Mouse (Mus musculus) testis, postnatal 10 days (tissue): ENCODE data around the gene Fam71e2.
A peak's percentile ranks its signal among the peaks of the same experiment; 100 is the strongest.
"Not testable (repeated sequence)": the region's sequence is repeated elsewhere in the genome, so short reads cannot be mapped to it uniquely, and the experiment has no call there.

Source experiments
- DNase-seq: peaks from one replicate; pipeline ENCODE4 v3.0.0; 2021; ENCODE audit warnings: low spot score

Gene Fam71e2

DNA sequence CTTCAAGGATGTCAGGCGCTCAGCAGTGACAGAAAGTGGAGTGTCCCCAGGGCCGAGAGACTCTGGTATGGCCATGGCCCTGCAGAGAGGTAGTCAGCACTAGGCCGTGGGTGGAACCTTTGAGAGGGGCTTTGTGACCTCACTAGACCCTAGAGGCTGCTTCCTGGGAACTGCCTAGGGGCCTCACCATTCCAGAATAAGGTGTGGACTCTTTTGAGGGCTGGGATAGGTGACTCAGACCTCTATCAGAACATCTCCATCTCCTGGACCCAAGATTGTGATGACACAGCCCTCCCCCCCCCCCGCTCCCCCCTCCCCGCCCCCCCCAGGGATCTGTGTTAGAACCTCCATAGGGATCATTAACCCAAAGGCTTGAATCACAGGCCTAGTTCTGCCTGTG is at the start of gene Fam71e2:
TSS of gene Fam71e2 (minus strand) at position 101 of the 400 bp plus-strand sequence.
- no peak for DNase-seq

DNA sequence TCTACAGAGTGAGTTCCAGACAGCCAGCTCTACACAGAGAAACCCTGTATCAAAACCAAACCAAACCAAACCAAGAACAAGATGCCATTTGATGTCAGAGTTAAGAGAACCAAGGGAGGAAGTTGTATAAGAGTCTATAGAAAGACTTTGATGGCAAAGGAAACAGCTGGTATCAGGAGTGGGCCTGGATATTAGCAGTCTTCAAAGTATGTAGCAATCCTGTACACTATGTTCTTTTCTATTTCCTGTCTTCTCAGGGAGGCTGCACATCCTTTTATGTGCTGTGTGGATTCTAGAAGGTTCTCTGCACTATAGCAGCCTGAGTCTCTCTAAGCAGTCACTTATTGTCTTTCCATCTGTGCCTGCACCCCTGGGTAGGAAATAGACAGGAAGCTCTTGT is 45.5 kb upstream of the Fam71e2 start:
- DNase-seq = no peak

DNA sequence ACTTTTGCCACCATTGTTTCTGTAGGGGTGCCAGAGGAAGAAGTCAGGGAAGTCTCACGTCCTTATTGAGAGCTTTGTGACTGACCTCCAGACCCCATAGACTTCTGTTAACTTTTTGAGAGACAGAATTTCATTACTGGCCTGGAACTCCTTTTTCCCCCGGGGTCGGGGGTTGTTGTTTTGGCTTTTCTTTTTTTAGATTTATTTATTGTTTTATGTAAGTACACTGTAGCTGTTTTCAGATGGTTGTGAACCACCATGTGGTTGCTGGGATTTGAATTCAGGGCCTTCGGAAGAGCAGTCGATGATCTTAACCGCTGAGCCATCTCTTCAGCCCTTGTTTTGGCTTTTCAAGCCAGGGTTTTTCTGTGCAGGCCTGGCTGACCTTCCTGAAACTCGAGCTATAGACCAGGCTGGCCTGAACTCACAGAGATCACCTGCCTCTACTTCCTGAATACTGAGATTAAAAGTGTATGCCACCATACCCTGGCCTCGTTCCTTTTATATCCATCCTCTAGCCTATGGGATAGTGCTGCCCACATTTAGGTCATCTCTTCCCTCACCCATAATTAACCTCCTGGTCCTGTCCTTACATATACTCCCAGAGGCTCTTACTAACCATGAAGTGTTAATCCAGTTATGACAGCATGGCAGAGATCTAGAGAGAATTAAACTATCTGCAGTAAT is 42.1 kb upstream of the Fam71e2 start:
- no peak for DNase-seq

DNA sequence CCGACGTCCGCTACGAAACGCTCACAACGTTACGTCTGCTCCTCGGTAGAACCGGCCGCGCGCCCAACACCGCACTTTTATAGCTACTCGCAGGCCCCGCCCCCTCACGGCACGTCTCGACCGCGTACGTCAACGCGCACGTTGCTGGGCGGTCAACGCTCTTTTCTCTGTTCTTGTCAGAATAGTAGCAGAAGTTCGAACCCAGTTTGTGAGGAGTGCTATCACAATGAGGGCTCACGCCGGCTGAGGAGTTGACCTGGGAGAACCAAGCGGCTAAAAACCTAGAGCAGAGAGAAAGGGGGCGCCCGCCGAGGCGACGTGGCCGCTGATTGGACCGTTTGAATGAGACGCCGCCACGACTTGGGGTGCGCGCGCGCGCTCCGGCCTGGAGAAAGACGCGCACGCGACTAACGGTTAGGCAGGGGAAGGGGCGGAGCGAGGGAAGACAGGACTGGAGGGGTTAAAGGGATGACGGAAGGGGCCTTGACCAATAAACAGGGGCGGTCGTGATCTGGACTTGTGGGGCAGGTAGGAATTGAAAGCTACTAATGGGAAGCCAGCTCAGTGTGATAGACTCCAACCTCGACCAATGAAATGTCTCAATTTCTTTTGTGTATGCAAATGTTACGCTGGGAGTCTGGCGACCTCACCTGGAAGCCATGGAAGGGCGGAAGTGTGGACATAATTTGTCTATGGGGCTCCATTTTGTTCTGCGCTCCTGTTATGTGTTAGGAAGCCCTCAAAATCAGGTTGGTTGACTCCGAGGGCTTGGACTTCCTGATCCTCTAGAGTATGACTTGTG is 41.4 kb upstream of the Fam71e2 start, which contains the start of gene Ube2s:
TSS of gene Ube2s (minus strand) at position 288 of the 802 bp plus-strand sequence.
- DNase-seq = peak; percentile 100

DNA sequence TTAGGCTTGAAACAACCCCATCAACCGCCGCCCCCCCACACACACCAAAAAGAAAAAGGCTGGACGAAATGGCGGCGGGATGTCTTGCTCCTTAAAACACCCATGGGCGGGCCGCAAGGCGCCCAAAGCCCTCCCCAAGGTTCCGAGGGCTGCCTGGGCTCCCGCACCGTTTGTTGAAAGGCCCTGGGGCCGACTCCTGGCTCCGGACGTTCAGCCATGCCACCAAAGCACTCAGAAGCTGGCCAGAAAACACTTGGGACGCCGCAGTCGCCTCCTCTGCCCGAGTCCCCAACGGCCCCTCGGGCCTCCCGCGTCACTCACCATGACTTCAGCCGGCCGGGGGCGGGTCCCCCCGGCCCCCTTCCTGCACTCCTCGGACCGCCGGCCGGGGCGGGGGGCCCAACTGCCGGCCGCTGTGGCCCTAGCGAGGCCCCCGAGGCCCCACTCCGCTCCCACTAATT is 40.8 kb upstream of the Fam71e2 start:
- peak; percentile 63 for DNase-seq

DNA sequence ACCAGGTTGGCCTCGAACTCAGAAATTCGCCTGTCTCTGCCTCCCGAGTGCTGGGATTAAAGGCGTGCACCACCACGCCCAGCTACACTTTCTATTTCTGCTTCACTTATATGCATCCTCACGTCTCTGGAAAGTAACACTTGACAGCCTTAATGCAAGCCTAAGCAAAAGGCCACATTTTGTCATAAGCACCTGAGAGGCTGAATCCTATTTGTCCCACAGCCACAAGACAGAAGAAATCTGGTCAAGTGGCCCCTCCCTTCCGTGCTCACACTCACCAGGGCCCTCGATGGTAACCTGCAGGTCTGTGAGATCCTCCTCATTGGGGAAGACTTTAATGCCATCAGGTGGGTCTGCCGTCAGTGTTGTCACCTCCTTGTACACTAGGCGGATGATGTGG is 40.0 kb upstream of the Fam71e2 start:
- not testable (repeated sequence) for DNase-seq

DNA sequence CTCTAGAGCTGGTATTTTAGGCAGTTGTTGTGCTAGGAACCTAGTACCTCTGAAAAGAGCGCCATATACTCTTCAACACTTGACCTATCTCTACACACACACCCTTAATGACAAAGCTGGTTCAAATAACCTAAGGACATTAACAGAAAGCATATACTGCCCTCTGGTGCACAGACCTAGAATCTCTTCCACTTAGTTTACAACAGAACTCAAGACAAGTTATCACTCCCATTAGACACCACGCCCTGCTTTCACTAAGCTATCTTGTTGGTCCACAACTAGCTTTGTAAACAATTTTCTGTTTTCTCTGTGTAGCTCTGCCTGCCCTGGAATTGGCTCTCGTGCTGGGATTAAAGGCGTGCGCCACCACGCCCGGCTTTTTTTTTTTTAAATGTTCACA is 35.6 kb upstream of the Fam71e2 start:
- no peak for DNase-seq

DNA sequence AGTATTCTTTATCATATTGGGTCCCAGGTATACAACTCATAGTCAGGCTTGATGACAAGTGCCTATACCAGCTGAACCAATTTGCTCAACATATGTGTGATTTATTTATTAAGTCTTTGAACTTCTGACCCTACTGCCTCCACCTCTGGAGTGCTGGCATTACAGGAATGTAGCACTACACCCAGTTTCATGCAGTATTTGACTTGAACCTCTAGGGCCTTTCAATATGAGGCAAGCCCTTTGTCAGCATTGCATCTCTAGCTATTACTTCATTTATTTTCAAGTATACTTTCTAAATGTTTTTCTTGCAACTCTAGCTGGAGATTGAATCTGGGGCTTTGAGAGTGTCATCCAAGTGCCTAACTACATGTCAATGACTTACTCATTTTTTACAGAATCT is 31.1 kb upstream of the Fam71e2 start:
- DNase-seq = no peak

DNA sequence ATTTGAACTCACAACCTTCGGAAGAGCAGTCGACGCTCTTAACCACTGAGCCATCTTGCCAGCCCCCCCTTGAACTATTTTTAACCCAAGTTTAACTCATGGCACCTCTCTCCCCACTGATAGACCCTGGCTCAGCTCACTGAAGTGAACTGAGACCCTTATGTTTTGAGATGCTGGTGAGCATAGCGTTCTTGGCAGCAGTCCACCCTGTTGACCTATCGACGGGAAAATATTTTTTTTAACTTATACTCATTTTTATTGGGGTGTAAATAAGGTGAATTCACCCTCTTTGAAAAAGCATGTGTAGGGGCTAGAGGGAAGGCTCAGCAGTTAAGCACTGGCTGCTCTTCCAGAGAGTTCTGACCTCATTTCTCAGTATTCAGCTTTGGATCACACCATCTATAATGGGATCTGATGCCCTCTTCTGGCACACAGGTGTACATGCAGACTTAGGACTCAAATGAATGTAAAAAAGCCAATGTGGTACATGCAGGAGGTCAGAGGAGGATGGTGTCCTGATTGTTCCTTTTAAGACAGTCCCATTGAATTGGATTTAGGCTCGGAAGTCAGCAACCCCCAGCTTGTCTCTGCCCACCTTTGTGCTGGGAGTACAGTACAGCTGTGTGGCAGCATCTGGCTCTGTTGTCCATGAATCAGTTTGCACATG is 24.8 kb upstream of the Fam71e2 start:
- peak; percentile 52 for DNase-seq

DNA sequence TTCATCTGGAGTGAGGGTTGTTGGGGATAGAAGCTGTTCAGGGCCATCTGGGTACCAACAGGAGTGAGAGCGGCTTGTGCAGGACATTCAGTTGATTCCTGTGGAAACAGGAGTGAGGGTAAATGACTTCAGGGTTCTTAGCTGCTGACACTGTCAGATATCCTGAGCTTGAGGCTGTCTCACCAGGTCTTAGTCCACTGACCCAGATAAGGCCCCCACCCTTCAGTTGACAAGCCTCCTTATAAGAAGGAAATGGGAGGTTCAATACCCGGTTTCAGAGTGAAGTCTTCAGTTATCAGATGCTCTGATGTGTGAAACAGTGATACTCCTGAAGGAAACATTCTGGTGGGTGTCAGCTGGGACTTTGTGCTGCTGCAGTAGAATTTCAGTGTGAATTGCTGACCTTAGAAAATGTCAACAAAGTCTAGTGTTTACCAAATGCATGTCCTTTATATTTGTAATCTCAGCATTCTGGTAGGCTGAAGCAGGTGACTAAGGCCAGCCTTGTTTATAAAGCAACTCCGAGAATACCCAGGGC is 23.6 kb upstream of the Fam71e2 start:
- no peak for DNase-seq

DNA sequence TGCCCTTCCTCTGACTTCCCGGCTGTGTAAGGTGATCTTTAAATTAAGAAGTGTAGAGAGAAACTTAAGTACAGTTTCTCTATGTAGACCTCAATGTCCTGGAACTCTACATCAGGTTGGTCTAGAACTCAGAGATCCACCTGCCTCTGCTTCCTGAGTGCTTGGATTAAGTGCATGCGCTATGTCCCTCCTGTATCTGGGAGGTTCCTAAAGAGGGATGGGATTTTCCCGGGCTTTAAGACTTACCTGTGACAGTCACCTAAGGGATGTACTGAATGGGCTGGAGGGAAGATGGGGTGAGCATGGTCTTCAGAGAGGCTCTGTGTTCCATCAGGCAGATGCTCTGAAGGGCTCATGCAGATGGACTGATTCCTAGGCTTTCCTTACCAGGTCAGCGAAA is 22.6 kb upstream of the Fam71e2 start:
- no peak for DNase-seq

DNA sequence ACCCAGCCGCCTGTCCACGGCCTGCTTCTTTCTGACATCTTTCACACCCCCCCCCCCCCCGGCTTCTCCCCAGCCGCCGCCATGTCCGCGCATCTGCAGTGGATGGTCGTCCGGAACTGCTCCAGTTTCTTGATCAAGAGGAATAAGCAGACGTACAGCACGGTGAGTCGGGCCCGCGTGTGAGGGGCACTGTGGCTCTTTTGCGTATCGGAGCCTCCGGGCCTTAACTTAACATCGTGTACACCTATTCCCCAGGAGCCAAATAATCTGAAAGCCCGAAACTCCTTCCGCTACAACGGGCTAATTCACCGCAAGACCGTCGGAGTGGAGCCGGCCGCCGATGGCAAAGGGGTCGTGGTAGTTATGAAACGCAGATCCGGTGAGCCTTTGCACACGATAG is 22.1 kb upstream of the Fam71e2 start:
- DNase-seq = not testable (repeated sequence)

DNA sequence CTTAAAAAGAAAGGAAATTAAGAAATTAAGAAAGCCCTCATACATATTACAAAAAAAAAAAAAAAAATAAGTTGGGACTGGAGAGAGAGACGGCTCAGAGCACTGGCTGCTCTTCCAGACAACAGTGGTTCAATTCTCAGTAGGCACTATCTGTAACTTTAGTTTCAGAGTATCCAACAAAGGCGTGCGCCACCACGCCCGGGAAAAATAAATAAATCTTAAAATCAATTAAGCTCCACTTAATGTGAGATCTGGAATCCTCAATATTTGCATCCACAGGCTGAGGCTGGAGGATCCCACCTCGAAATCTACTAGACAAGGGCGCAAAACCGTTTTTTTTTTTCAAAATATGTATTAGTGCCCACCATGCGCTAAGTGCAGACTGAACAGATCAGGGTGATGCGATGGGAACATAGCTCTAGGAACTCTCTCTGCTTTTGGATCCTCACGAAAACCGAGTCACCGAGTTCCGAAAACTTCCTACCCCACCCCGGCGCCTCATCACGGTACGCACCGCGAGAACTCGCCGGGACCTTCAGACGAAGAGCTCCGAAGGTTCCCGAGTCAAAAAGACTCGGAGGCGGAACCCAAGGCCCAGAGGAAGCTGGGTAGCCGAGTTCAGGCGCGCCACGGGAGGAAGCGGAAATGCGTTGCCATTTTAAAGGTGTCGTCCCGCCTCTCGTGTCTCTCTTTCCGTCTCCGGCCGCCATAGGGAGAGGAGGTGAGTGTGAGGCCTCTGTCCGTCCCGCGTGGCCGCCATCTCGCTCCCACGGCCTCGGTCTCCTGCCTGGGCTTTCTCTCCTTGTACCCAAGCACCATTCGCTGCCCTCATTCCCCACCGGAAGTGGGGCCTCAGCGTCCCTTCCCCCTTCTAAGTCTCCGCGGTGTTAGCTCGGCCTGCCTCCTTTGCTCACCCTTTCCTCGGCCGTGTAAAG is 21.4 kb upstream of the Fam71e2 start, which contains the start of gene Rpl28:
TSS of gene Rpl28 (plus strand) at position 597 of the 935 bp plus-strand sequence.
- DNase-seq = peak; percentile 94

DNA sequence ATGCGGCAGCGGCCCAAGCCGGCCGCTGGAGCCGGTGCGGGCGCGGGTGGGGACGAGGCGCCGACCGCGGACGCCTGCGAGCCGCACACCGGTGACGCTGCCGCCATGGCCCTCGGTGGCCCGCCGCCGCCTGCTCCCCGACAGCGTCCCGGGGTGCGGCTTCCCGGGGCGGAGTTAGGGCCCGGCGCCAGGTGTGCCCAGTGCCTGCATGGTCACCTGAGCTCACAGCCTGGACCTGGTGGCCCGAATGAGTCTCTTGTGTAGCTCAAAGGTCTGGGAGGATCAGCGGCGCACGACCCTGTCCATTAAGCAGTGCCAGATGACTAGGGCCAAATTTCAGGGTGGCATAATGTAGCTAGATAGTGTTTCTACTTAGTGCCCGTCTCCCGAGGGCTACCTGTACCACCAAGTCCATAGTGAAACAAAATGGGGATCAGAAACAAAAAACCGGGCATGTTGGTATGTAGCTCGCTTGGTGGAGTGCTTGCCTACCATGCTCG is 18.4 kb upstream of the Fam71e2 start, which contains the start of gene Tmem238:
TSS of gene Tmem238 (minus strand) at position 221 of the 500 bp plus-strand sequence.
- no peak for DNase-seq

DNA sequence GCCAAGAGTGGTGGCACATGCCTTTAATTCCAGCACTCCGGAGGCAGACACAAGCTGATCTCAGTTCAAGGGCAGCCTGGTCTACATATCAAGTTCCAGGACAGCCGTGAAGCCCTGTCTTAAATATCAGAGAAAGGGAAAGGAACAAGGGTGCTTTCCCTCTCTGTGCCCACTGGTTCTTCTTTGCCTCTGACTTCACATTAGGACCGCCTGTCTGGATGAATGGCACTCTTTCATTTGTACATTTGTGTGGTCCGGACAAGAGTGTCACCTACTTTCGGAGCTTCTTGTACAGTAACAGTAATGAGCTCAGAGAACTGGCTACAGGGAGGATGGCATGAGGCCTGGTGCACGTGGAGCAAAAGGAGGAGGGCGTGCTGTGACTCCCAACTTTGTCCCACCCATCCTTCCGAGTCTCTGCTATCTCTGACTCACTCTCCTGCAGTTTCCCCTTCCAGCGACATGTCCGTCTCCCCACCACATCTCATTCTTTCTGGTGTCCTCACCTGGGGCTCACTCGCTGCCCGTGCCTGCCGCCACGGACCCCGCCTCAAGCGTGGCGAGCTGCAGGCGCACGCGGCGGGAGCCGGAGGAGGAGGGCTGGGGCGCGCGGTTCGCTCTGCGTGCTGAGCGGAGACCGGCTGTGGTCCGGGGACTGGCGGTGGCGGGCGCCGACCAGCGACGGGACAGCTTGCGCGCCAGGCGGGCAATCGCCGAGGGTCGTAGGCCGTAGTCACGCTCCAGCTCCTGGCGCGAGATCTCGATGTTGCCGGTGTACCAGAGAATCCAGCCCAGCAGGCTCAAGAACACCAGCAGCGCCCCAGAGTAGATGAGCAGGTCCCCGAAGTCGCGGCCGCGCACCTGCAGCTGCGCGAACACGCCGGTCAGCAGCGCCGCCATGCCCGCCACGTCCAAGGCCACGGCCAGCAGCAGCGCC is 17.7 kb upstream of the Fam71e2 start:
- DNase-seq = peak; percentile 81

DNA sequence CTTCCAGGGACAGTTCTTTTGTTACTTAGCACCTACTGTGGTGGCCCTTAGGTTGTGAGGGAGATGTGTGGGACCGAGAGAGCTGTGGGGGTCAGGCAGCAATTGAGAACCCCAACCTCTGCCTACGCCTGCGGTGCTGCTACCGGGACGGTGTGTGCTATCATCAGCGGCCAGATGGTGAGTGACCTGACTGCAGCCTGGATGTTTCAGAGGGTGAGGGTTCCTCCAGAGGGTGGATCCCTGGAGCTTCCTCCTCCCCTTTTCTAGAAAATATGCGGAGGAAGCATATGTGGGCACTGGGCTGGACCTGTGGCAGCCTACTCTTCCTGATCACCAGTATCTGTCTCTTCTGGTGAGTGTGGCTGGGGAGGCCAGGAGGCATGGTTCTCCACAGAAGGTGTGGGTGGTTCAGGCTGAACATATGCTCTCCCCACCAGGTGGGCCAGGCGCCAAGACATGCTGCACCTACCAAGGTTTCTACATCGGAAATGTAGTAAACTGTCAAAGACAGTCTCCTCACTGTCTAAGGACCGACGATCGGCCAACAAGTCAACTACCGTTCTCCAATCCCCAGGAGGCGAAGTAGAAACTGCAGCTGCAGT is 12.7 kb upstream of the Fam71e2 start:
- DNase-seq = peak; percentile 53

DNA sequence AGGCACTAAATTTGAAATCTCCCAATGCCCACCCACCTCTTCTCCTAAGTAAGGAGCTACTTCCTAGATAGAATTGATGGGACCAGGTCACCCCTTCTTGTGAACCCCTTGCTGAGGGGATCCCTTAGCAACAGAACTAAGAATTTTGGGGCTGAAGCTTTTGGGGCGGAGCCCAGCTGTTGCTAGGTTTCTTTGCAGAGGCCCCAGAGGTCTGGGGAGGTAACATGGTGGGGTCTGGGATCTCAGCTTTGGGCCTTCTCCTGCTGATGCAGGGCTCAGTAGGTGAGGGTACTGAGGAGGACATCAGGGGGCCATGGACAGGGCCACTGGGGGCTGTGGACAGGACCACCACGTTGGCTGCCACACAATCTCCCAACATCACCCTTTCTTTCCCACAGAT is 11.7 kb upstream of the Fam71e2 start, which contains the start of the genes Il11 and Tmem190:
TSS of gene Il11 (minus strand) at position 101 of the 400 bp plus-strand sequence.
TSS of gene Tmem190 (plus strand) at position 179 of the 400 bp plus-strand sequence.
- DNase-seq = peak; percentile 34

DNA sequence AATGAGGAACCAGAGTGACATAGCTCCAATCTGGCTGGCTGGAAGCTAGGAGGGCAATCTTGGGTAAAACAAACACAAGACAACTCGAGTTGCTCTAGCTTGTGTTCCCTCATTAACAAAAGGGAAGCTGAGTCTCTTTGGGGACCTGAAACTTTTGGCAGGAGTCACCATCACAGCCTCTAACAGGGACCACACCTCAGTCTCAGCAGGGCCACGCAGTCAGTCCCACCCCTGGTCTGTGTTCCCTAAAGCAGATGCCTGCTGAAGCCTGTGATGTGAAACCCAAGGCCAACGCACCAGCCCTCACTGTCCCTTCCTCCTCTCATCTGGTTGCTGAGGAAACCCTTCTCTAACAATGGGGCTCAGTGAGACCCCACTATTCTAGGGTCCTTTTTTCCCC is 11.0 kb upstream of the Fam71e2 start:
- peak; percentile 36 for DNase-seq

DNA sequence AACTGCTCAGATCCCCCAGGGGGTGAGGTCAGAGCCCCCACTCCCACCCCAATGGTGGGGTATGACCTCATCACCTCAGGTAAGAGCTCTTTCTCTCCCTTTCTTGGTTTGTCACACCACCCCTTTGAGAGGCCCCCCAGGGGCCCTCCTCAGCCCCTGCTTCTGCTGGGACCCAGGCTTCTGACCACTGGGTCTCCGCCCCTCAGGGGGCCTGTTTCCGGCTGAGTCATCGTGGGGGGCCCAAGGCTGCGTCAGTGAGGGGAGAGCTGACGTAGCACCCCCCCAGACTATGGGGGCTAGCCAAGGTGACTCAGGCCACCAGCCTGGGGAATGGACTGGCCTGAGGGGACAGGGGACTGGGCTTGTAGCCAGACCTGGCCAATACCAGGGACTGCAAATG is 8.8 kb upstream of the Fam71e2 start:
- DNase-seq = peak; percentile 46
